Comparison of ENCODE assay signal across 22 mouse cellular contexts in the genomic region with DNA sequence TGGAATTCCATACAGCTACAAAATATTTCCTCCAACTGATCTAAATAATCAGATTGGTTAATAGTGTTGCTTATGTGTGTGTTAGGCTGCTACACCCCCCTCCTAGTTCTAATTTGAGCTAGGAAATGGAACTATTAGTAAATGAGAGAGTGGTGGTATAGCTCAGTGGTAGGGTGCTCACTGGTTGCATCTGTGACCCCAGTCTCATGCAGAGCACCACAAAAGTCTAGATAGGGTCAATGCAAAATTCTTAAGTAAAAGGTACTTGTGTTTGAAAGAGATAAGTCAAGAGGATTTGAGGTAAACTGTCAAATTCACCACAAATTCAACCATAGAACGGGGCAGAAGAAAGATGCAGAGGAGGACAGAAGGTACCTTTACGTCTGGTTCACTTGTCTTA. TPM values are rescaled to one million over a fixed set of nuclear protein-coding genes. Genes with fewer than 3 reads are reported as not detected.
"Had no signal": no experiment of that assay in that cellular context is flagged by ENCODE, and none has a peak within 500 bp of the region (broad histone marks: within the 10 kb centered on the region; RNA-seq: fewer than 3 reads in every experiment).

No protein-coding gene starts in this region.

- H3K4me1 ChIP-seq: limb, embryonic 10.5 days; limb, embryonic 12.5 days; limb, embryonic 13.5 days; limb, embryonic 15.5 days; liver, embryonic 12.5 days; liver, embryonic 13.5 days; liver, embryonic 15.5 days; lung, embryonic 15.5 days; midbrain, embryonic 10.5 days; midbrain, embryonic 12.5 days; midbrain, embryonic 13.5 days had no signal

- H3K4me3 ChIP-seq: left cerebral cortex, adult 2 months; limb, embryonic 10.5 days; limb, embryonic 12.5 days; limb, embryonic 13.5 days; limb, embryonic 15.5 days; liver, embryonic 12.5 days; liver, embryonic 13.5 days; liver, embryonic 15.5 days; lung, embryonic 15.5 days; megakaryocyte, embryonic 14.5 days; midbrain, embryonic 10.5 days; midbrain, embryonic 12.5 days; midbrain, embryonic 13.5 days; myocyte had no signal

- ATAC-seq: lung, postnatal 0 days; midbrain, embryonic 16.5 days had no signal

- H3K4me2 ChIP-seq: limb, embryonic 12.5 days; limb, embryonic 13.5 days; limb, embryonic 15.5 days; liver, embryonic 11.5 days; liver, embryonic 12.5 days; liver, embryonic 13.5 days; liver, embryonic 15.5 days; lung, embryonic 14.5 days; lung, embryonic 15.5 days; midbrain, embryonic 12.5 days; midbrain, embryonic 13.5 days had no signal

- H3K9me3 ChIP-seq: limb, embryonic 10.5 days; limb, embryonic 12.5 days; limb, embryonic 13.5 days; limb, embryonic 15.5 days; liver, embryonic 12.5 days; liver, embryonic 13.5 days; liver, embryonic 15.5 days; lung, embryonic 15.5 days; megakaryocyte, embryonic 14.5 days; midbrain, embryonic 10.5 days; midbrain, embryonic 12.5 days; midbrain, embryonic 13.5 days had no signal

- H3K27ac ChIP-seq: left cerebral cortex, adult 2 months; limb, embryonic 10.5 days; limb, embryonic 12.5 days; limb, embryonic 13.5 days; limb, embryonic 15.5 days; liver, embryonic 12.5 days; liver, embryonic 13.5 days; liver, embryonic 14.5 days; liver, embryonic 15.5 days; lung, embryonic 15.5 days; midbrain, embryonic 10.5 days; midbrain, embryonic 12.5 days; midbrain, embryonic 13.5 days had no signal

- H3K27me3 ChIP-seq: limb, embryonic 12.5 days; limb, embryonic 13.5 days; limb, embryonic 15.5 days; liver, embryonic 12.5 days; liver, embryonic 13.5 days; liver, embryonic 15.5 days; lung, embryonic 15.5 days; midbrain, embryonic 12.5 days; midbrain, embryonic 13.5 days had no signal

- H3K36me3 ChIP-seq: limb, embryonic 10.5 days; limb, embryonic 12.5 days; limb, embryonic 13.5 days; limb, embryonic 15.5 days; liver, embryonic 12.5 days; liver, embryonic 13.5 days; liver, embryonic 15.5 days; lung, embryonic 15.5 days; midbrain, embryonic 10.5 days; midbrain, embryonic 12.5 days; midbrain, embryonic 13.5 days had no signal

- H3K9ac ChIP-seq: limb, embryonic 12.5 days; limb, embryonic 13.5 days; limb, embryonic 15.5 days; liver, embryonic 12.5 days; liver, embryonic 13.5 days; liver, embryonic 14.5 days; liver, embryonic 15.5 days; liver, postnatal 0 days; lung, embryonic 14.5 days; lung, embryonic 15.5 days; midbrain, embryonic 12.5 days; midbrain, embryonic 13.5 days had no signal

RNA-seq across cellular contexts. Expression of gene Gm17509, which starts 23.2 kb away (rescaled TPM):
- polyA plus RNA-seq: liver, adult 2 months; liver, embryonic 11.5 days; liver, embryonic 13.5 days; liver, postnatal 0 days; lung, embryonic 14.5 days; lung, embryonic 15.5 days; lung, embryonic 16.5 days had no signal
